Mouse (Mus musculus) adipocyte (in vitro differentiated cells): ENCODE measurements at regions not wholly inside any gene's neighbourhood (a gene's known extent, or its start where the extent isn't known, plus 50 kb on each side); places are given as distances from the start of the nearest gene placed in this dataset.
A peak's percentile ranks its signal among the peaks of the same experiment; 100 is the strongest.

Experiments
- DNase-seq: peaks from one replicate; pipeline ENCODE4 v3.0.0-alpha.2; 2016; ENCODE audit warnings: low spot score

- DNase-seq: no peak
Measured at GRCm38 (mm10) chr16:72152920-72153319, 155.2 kb upstream of the Robo1 start.

- no peak for DNase-seq
Measured at GRCm38 (mm10) chr16:72157913-72158312, 150.2 kb upstream of the Robo1 start.

DNA sequence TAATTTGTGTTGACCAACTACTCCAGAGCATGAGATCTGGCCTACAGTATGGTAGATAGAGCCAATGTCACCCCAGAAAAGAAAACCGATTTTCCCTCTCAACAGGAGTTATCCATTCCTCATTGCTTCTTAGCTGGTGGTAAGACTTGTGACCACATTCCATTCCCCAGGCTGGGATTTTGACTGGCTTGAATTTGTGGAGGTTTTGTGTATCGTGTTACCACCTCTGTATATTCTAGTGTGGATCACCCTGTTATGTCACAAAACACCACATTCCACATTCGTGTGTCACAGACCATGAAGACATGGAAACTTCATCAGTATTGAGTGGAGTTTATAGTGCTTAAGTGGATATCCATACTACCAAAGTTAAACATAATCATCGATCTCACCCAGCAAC, 148.7 kb upstream of the Robo1 start:
- no peak for DNase-seq

- DNase-seq: no peak
Measured at GRCm38 (mm10) chr16:72175727-72176126, 132.4 kb upstream of the Robo1 start.

DNA sequence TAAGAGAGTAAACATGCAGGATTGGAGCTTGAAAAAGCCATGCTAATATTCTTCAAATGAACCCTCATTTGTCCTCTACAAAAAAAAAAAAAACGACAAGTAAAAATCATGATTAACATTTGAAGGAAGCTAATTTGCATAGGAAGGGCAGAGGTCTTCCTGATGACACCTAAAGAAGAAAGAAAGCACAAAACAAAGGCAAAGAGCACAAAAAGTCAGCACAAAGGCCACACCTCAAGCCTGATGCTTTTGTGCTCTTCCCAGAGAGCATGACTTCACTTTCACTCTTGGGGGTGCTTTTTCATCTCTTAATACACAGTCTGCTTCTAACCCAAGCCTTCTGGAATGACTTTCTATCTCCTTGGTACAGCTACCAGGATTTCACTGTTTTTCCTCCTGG, 113.8 kb upstream of the Robo1 start:
- DNase-seq: no peak

GRCm38 (mm10) chr16:72215360-72216013, 92.6 kb upstream of the Robo1 start:
- peak; percentile 76 for DNase-seq

- DNase-seq: peak; percentile 62
Measured at GRCm38 (mm10) chr16:72218021-72218420, 90.1 kb upstream of the Robo1 start.

DNA sequence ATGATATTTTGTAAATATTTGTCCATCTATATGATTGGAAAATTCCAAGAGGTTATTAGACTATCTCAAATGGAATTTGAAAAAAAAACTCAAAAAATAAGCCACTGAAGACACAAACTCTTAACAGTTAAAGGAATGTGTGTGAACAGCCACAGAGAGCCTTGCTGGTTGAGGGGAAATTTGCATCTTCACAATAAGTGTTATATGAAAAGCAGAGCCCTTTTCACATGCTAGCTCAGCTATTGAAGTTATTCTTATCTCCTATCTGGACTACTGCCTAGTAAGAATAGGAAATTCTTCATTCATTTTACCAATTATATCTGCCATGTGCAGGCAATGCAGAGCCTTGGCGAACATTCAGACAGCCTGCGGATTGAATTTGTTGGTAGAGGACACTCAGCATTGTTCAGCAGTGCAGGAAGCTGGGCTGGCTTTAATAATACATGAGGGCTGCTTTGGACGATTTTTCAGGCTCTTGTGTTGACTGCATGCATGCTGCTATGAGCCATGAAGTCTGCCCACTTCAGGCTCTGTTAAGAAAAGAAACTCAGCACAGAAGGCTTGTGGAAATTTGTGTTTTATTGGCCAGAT, 86.1 kb upstream of the Robo1 start:
- DNase-seq: no peak

GRCm38 (mm10) chr16:72223860-72224259, 84.2 kb upstream of the Robo1 start:
- no peak for DNase-seq

- DNase-seq: no peak
Measured at GRCm38 (mm10) chr16:72225157-72225880, 82.8 kb upstream of the Robo1 start.

DNA sequence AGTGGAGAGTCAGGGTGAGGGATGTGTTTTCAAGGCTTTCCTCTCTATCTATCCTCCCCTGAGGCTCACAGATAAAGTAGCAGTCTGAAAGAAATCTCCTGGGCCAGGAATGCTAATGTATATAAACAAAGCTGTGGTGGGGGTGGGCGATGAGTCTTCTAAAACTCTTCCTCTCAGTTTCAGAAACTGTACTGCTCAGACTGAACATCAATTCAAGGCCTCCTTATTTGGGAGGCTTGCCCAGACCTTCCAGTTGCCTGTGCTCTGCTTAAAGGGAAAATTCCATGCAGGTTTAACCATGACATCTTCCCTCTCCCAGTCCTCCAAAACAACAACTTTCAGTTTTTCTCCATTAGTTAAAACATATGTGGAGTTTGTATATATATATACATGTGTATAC, 73.7 kb upstream of the Robo1 start:
- no peak for DNase-seq

DNA sequence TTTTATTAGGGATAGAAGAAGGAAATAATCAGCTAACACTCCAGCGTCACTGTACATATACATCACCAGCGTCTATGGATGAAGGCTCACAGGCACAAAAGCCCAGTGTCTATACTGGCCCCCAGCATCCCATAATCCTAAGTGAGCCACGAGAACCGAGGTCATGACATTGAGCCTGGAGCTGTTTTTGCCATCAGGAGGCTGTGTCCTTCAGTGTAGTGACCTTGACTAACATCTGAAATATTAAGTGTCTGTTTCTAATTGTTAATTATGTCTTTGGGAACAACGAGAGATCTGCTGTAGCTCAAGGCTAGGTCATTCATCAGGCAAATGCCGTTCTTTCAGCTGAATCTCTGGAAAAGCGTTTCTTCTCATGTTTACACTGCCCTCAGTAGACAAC, 68.5 kb upstream of the Robo1 start:
- DNase-seq: no peak

GRCm38 (mm10) chr16:72256388-72256787, 51.7 kb upstream of the Robo1 start:
- DNase-seq: no peak
